Mouse (Mus musculus) forelimb bud, embryonic 11.5 days (tissue): Measurements from ENCODE around the gene 5730409E04Rik.

Experiments used
- DNase-seq: peaks from one replicate; pipeline ENCODE4 v3.0.0-alpha.2; 2012; ENCODE audit warnings: low read depth, low spot score

The 5730409E04Rik gene

GRCm38 (mm10) chr4:126636330-126636729 is 26.7 kb downstream of the 5730409E04Rik start:
- DNase-seq = no peak

- DNase-seq = no peak
Observed at GRCm38 (mm10) chr4:126637446-126637845, 27.8 kb downstream of the 5730409E04Rik start.

DNA sequence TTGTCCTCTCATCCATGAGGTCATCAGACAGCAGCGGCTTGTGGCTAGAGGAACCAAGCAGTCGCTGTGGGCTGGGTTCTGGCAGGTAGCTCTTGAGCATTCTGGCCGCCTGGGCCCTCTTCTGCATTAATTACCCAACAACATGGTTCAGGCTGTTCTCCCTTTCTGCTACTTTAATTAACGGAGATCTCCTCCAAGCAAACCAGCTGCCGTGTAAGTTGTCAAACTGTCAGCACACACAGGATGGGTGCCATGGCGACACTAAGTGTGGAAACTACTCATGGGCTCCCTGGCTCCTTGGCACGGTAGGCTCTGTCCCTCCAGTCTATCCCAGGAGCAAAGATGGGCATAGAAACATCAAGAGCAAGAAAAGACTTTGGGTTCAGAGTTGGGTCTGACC is 29.7 kb downstream of the 5730409E04Rik start:
- no peak for DNase-seq

- no peak for DNase-seq
Observed at GRCm38 (mm10) chr4:126641901-126642300, 32.3 kb downstream of the 5730409E04Rik start.

DNA sequence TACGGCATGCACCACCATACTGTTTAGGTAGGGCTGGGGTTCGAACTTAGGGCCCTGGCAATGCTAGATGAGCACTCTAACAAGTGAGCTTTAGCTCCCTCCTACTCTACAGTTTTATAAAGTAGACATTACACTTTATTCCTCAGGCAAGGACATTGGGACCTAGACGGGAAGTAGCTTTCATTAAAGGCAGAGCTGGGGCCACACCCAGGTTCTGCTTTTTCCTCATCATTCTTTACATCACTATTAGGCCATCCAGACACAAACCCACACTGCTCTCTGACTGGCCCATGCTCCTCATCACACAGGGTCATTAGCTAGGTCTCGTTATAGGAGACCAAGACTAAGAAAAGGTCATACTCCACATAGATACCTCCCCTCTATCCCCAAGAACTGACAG is 34.2 kb downstream of the 5730409E04Rik start:
- no peak for DNase-seq

- no peak for DNase-seq
Observed at GRCm38 (mm10) chr4:126644333-126644963, 34.8 kb downstream of the 5730409E04Rik start.

GRCm38 (mm10) chr4:126647996-126648910 is 38.6 kb downstream of the 5730409E04Rik start:
- DNase-seq = no peak

- DNase-seq = no peak
Observed at GRCm38 (mm10) chr4:126653148-126653547, 43.5 kb downstream of the 5730409E04Rik start.

- peak; percentile 94 for DNase-seq
Observed at GRCm38 (mm10) chr4:126655356-126655755, 45.7 kb downstream of the 5730409E04Rik start.

- DNase-seq = no peak
Observed at GRCm38 (mm10) chr4:126661249-126661648, 51.6 kb downstream of the 5730409E04Rik start.
